Mouse (Mus musculus): ENCODE results near the gene Gm20518. TPM values are rescaled to one million over a fixed set of nuclear protein-coding genes. Genes with fewer than 3 reads are reported as not detected.

Gene Gm20518
- polyA plus RNA-seq, 1 experiment from 2014 or later = 1.1 TPM

GRCm38 (mm10) chr16:17928087-17928580 is 36.7 kb upstream of the Gm20518 start, which contains the start of gene Slc25a1:
Gene Slc25a1 (minus strand): TSS chr16:17928219.
- Histone ChIP-seq H3K27me3 (no peaks in the 10 kb centered on the region), H3K9ac (peak within 1 kb of the TSS; percentile 83), H3K4me1 (peaks cover 21% of the 10 kb centered on the region), H3K27ac (peak within 1 kb of the TSS; percentile 94), H3K4me3 (replicated peaks) (peak within 1 kb of the TSS; percentile 96), H3K9me3 (replicated peaks) (no peaks in the 10 kb centered on the region), H3K36me3 (peaks cover 21% of the 10 kb centered on the region), H3K4me2 (peak within 1 kb of the TSS; percentile 99)
- WGBS = under 1% methylated on average over 47 of the region's 47 CpGs
- ATAC-seq (replicated peaks; ENCODE audit: low FRiP score) = peak; percentile 85

GRCm38 (mm10) chr16:17927351-17928082 is 36.0 kb upstream of the Gm20518 start:
- H3K9ac ChIP-seq = peak overlapping the region; percentile 83
- H3K36me3 ChIP-seq = peaks cover 21% of the 10 kb centered on the region
- under 1% methylated on average over 72 of the region's 72 CpGs for WGBS
- H3K27ac ChIP-seq = peak overlapping the region; percentile 94
- peaks cover 28% of the 10 kb centered on the region for H3K4me1 ChIP-seq
- H3K4me3 ChIP-seq (replicated peaks) = peak overlapping the region; percentile 96
- no peaks in the 10 kb centered on the region for H3K9me3 ChIP-seq (replicated peaks)
- no peaks in the 10 kb centered on the region for H3K27me3 ChIP-seq
- H3K4me2 ChIP-seq = peak overlapping the region; percentile 99
- ATAC-seq (replicated peaks; ENCODE audit: low FRiP score) = peak; percentile 61

- ATAC-seq (replicated peaks; ENCODE audit: low FRiP score) = peak; percentile 15; the same call in 1 of the 2 replicates
- under 1% methylated on average over 14 of the region's 14 CpGs for WGBS
Measured at GRCm38 (mm10) chr16:17922163-17922538, 30.7 kb upstream of the Gm20518 start.

GRCm38 (mm10) chr16:17921325-17922162 is 30.1 kb upstream of the Gm20518 start:
- WGBS = 2% methylated on average over 47 of the region's 47 CpGs
- Histone ChIP-seq H3K9me3 (replicated peaks) (0 out of 2 replicates have a peak, but pooled peaks cover 3% of the 10 kb centered on the region), H3K9ac (peak overlapping the region; percentile 86), H3K4me1 (peaks cover 26% of the 10 kb centered on the region), H3K36me3 (peaks cover 21% of the 10 kb centered on the region), H3K4me3 (replicated peaks) (peak overlapping the region; percentile 62), H3K4me2 (peak overlapping the region; percentile 83), H3K27ac (peak overlapping the region; percentile 88), H3K27me3 (peaks cover 45% of the 10 kb centered on the region)
- ATAC-seq (replicated peaks; ENCODE audit: low FRiP score) = peak; percentile 90

More at GRCm38 (mm10) chr16:17922163-17922538, 30.7 kb upstream of the Gm20518 start:
- H3K4me1 ChIP-seq = peaks cover 32% of the 10 kb centered on the region
- H3K9ac ChIP-seq = peak overlapping the region; percentile 86
- H3K4me3 ChIP-seq (replicated peaks) = peak overlapping the region; percentile 62
- 0 out of 2 replicates have a peak, but pooled peaks cover 3% of the 10 kb centered on the region for H3K9me3 ChIP-seq (replicated peaks)
- peaks cover 21% of the 10 kb centered on the region for H3K36me3 ChIP-seq
- H3K27me3 ChIP-seq = peaks cover 39% of the 10 kb centered on the region
- peak overlapping the region; percentile 88 for H3K27ac ChIP-seq
- H3K4me2 ChIP-seq = peak overlapping the region; percentile 83

- H3K9ac ChIP-seq = peak overlapping the region; percentile 86; the same call in 1 of the 2 replicates
- WGBS = 17% methylated on average over 20 of the region's 20 CpGs
- peaks cover 11% of the 10 kb centered on the region for H3K36me3 ChIP-seq
- 0 out of 2 replicates have a peak, but pooled peaks cover 3% of the 10 kb centered on the region for H3K9me3 ChIP-seq (replicated peaks)
- peaks cover 24% of the 10 kb centered on the region for H3K4me1 ChIP-seq
- H3K4me3 ChIP-seq (replicated peaks) = peak overlapping the region; percentile 62; the same call in 1 of the 2 replicates
- no peak for ATAC-seq (replicated peaks; ENCODE audit: low FRiP score)
- no peak overlapping the region for H3K27ac ChIP-seq
- peak overlapping the region; percentile 83 for H3K4me2 ChIP-seq
- H3K27me3 ChIP-seq = peaks cover 55% of the 10 kb centered on the region
Measured at GRCm38 (mm10) chr16:17920586-17920985, 29.1 kb upstream of the Gm20518 start.

- Histone ChIP-seq H3K4me1 (peaks cover 23% of the 10 kb centered on the region), H3K9me3 (replicated peaks) (0 out of 2 replicates have a peak, but pooled peaks cover 3% of the 10 kb centered on the region), H3K9ac (peak within 1 kb of the TSS; percentile 11), H3K27ac (no peak within 1 kb of the TSS), H3K4me2 (peak within 1 kb of the TSS; percentile 63), H3K4me3 (replicated peaks) (peak within 1 kb of the TSS; percentile 44), H3K36me3 (no peaks in the 10 kb centered on the region), H3K27me3 (peaks cover 79% of the 10 kb centered on the region)
- under 1% methylated on average over 105 of the region's 106 CpGs for WGBS
- no peak for ATAC-seq (replicated peaks; ENCODE audit: low FRiP score)
Measured at GRCm38 (mm10) chr16:17914307-17915249, 23.1 kb upstream of the Gm20518 start, which contains the start of gene Gsc2. Gene Gsc2 (minus strand): TSS chr16:17915059.

GRCm38 (mm10) chr16:17911052-17911595 is 19.7 kb upstream of the Gm20518 start, which contains the start of gene Ess2:
Gene Ess2 (minus strand): TSS chr16:17911348.
- Histone ChIP-seq H3K4me1 (peaks cover 23% of the 10 kb centered on the region), H3K9ac (peak within 1 kb of the TSS; percentile 73), H3K9me3 (replicated peaks) (no peaks in the 10 kb centered on the region), H3K27me3 (peaks cover 46% of the 10 kb centered on the region), H3K36me3 (peaks cover 33% of the 10 kb centered on the region), H3K4me3 (replicated peaks) (peak within 1 kb of the TSS; percentile 94), H3K4me2 (peak within 1 kb of the TSS; percentile 91), H3K27ac (peak within 1 kb of the TSS; percentile 63; the same call in 1 of the 2 replicates)
- under 1% methylated on average over 35 of the region's 35 CpGs for WGBS
- peak; percentile 90 for ATAC-seq (replicated peaks; ENCODE audit: low FRiP score)

GRCm38 (mm10) chr16:17898462-17898861 is 7.0 kb upstream of the Gm20518 start, which contains the start of the genes Dgcr2 and Tssk2:
Gene Dgcr2 (minus strand): TSS chr16:17898562.
Gene Tssk2 (plus strand): TSS chr16:17898637.
- Histone ChIP-seq H3K4me2 (no peak within 1 kb of the TSS), H3K27ac (no peak within 1 kb of the TSS), H3K36me3 (peaks cover 55% of the 10 kb centered on the region), H3K4me1 (no peaks in the 10 kb centered on the region), H3K9me3 (replicated peaks) (no peaks in the 10 kb centered on the region), H3K27me3 (no peaks in the 10 kb centered on the region), H3K4me3 (replicated peaks) (no peak within 1 kb of the TSS), H3K9ac (no peak within 1 kb of the TSS)
- no peak for ATAC-seq (replicated peaks; ENCODE audit: low FRiP score)
- 93% methylated on average over 14 of the region's 14 CpGs for WGBS

- Histone ChIP-seq H3K27me3 (no peaks in the 10 kb centered on the region), H3K27ac (no peak overlapping the region), H3K4me1 (peaks cover 6% of the 10 kb centered on the region; the same call in 1 of the 2 replicates), H3K9ac (no peak overlapping the region), H3K9me3 (replicated peaks) (no peaks in the 10 kb centered on the region), H3K4me3 (replicated peaks) (no peak overlapping the region), H3K4me2 (no peak overlapping the region), H3K36me3 (peaks cover 32% of the 10 kb centered on the region)
- no peak for ATAC-seq (replicated peaks; ENCODE audit: low FRiP score)
Measured at GRCm38 (mm10) chr16:17896091-17896490, 4.6 kb upstream of the Gm20518 start.

- no peak within 1 kb of the TSS for H3K4me2 ChIP-seq
- H3K9me3 ChIP-seq (replicated peaks) = no peaks in the 10 kb centered on the region
- H3K9ac ChIP-seq = no peak within 1 kb of the TSS
- H3K27me3 ChIP-seq = no peaks in the 10 kb centered on the region
- no peak for ATAC-seq (replicated peaks; ENCODE audit: low FRiP score)
- no peak within 1 kb of the TSS for H3K27ac ChIP-seq
- no peak within 1 kb of the TSS for H3K4me3 ChIP-seq (replicated peaks)
- peaks cover 21% of the 10 kb centered on the region for H3K4me1 ChIP-seq
- H3K36me3 ChIP-seq = peaks cover 10% of the 10 kb centered on the region
- WGBS = 86% methylated on average over 2 of the region's 2 CpGs
Measured at GRCm38 (mm10) chr16:17893923-17894322, 2.5 kb upstream of the Gm20518 start, which contains the start of gene Tssk1. Gene Tssk1 (plus strand): TSS chr16:17894223.

Data from kidney, embryonic 15.5 days (tissue).